Mouse (Mus musculus) testis, adult 2 months (tissue): ENCODE results near the gene Gm43064.
"Not testable (repeated sequence)": the region's sequence is repeated elsewhere in the genome, so short reads cannot be mapped to it uniquely, and the experiment has no call there.

Source experiments
- CTCF ChIP-seq: fragments of 200-500 bp; IDR thresholded peaks from 2 replicates; pipeline ENCODE4 v1.5.1; 2012; ENCODE audit warnings: low read depth, mild to moderate bottlenecking, inconsistent platforms, low read length, moderate library complexity; ENCODE audit not compliant: control insufficient read depth, insufficient read depth, insufficient replicate concordance
- POLR2A ChIP-seq: fragments of 200-500 bp; IDR thresholded peaks from 2 replicates; pipeline ENCODE4 v1.6.1; 2012; ENCODE audit warnings: low read depth, mild to moderate bottlenecking, inconsistent platforms, low read length, moderate library complexity; ENCODE audit not compliant: control insufficient read depth

- TF ChIP-seq CTCF, POLR2A: not testable (repeated sequence)
These were observed 17.3 kb upstream of the Gm43064 start for GRCm38 (mm10) chr3:103792111-103792406.
